Mouse (Mus musculus) MEL (cell line): ENCODE measurements around the gene Asf1b.

Experiments used
- EP300 ChIP-seq, 2 experiments: IDR thresholded peaks; 2 replicates each; pipeline ENCODE4 v1.6.1; 2011; ENCODE audit warnings: improper control_type of control experiment in 2 of 2, low read length in 2 of 2, low read depth in 1 of 2, mild to moderate bottlenecking in 1 of 2
- KAT2A ChIP-seq: conservative IDR thresholded peaks from 2 replicates; pipeline ENCODE4 v1.6.1; 2012; ENCODE audit warnings: low read depth, low read length, improper control_type of control experiment, inconsistent platforms
- MAFK ChIP-seq: IDR thresholded peaks from 2 replicates; pipeline ENCODE4 v1.6.1; 2011; ENCODE audit warnings: low read depth, mild to moderate bottlenecking, low read length, improper control_type of control experiment, borderline replicate concordance
- MYB ChIP-seq: IDR thresholded peaks from 2 replicates; pipeline ENCODE4 v1.6.1; 2011; ENCODE audit warnings: mild to moderate bottlenecking, low read depth, low read length, improper control_type of control experiment

DNA sequence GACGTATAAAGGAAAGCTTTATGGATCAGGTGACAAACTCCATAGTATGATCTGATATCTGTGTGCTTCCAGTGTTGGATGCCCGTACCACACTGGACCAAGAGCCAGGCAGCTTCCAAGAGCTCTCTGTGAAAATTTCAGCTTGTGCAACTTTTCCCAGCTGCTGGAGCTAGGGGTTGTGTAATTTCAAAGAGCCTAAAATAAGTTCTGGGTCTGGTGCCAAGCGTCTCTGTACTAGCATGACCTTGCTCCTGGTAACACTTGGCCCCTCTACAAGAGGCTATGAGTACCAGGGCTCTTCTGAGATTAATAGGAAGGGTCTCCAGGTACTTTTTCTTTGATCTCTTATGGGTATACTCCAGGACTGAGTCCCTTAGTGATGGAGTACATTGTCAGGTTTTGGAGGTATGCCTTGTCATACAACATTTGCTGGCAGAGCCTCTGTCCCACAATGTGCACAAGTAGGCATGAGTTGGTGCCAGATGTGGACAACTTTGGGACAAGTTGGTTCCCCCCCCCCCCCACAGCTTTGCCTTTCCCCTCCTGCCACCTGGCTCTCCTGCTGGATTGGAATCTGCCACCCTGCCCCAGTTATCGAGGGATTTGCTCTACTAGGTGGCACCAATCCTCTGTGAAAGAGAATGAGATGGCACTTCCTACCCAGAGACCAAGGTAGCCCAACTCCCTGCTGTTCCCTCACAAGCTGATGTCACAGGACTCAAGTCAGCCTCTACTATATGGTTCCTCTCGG lies 8.9 kb downstream of the Asf1b start:
- TF ChIP-seq MYB, result no peak
- TF ChIP-seq EP300 (IDR thresholded peaks at IDR 0.05; ENCODE audit: low read depth in 1 of 2, low read length in 2 of 2), result no peak
- no peak for TF ChIP-seq KAT2A
- TF ChIP-seq MAFK, result no peak
